Mouse (Mus musculus): Measurements from ENCODE around the gene Rasgrp4. TPM values are rescaled to one million over a fixed set of nuclear protein-coding genes. Genes with fewer than 3 reads are reported as not detected.

Rasgrp4 gene
- polyA plus RNA-seq, 1 experiment from 2014 or later, result 1.2 TPM

DNA sequence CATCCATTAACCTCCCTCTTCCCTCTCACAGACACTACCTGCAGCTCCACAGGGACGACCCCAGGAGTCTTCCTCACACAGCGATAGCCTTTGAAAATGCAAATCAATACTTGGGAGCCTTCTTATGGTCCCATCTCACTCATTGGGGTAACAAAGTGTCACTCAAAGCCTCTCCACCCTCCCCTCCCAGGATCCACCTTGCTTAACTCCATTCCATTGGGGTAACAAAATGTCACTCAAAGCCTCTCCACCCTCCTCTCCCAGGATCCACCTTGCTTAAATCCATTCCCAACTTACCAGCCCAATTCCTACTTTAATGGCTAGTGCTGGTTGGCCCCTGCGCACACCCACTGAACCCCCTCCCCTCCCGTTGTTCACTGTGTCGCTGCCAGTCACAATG lies 23.6 kb downstream of the Rasgrp4 start:
- H3K4me3 ChIP-seq (ENCODE audit: low read length), result no peak overlapping the region
- ATAC-seq, result no peak
- H3K9ac ChIP-seq (ENCODE audit: low read depth, low read length), result no peak overlapping the region
- no peak overlapping the region for H3K4me2 ChIP-seq (ENCODE audit: low read length)
- no peak overlapping the region for H3K27ac ChIP-seq (ENCODE audit: low read depth, low read length)
- H3K9me3 ChIP-seq (ENCODE audit: control insufficient read depth, low read length), result no peaks in the 10 kb centered on the region
- 3% methylated on average over 5 of the region's 5 CpGs for WGBS
- H3K27me3 ChIP-seq (replicated peaks; ENCODE audit: control insufficient read depth, insufficient read depth, low read length), result peaks cover 3% of the 10 kb centered on the region; the same call in 1 of the 2 replicates
- peaks cover 2% of the 10 kb centered on the region for H3K36me3 ChIP-seq (ENCODE audit: control insufficient read depth, insufficient read depth, low read length)
- H3K4me1 ChIP-seq (ENCODE audit: control insufficient read depth, insufficient read depth, low read depth, low read length), result peaks cover 9% of the 10 kb centered on the region

DNA sequence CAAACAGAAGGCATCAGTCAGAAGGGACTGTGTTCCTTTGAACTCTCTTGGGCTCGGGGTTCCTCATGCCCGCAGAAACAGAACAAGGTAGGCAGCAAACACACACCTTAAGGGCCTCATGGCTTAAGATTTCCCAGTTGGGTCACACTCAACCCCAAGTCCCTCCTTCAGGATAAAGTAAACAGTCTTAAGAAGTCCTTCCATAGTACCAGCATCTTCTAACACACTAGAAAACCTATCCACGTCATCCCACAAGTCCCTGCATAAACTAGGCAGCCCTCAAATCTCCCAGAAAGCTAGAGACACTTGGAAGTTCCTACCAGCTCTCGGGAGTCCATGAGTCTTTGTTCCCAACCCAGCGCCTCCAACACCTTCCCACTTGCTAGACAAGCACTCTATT lies 27.6 kb downstream of the Rasgrp4 start:
- H3K4me1 ChIP-seq (ENCODE audit: control insufficient read depth, insufficient read depth, low read depth, low read length), result no peaks in the 10 kb centered on the region; the same call in 1 of the 2 replicates
- no peak overlapping the region for H3K4me2 ChIP-seq (ENCODE audit: low read length)
- 89% methylated on average over 5 of the region's 5 CpGs for WGBS
- peaks cover 3% of the 10 kb centered on the region; the same call in 1 of the 2 replicates for H3K27me3 ChIP-seq (replicated peaks; ENCODE audit: control insufficient read depth, insufficient read depth, low read length)
- peaks cover 2% of the 10 kb centered on the region for H3K36me3 ChIP-seq (ENCODE audit: control insufficient read depth, insufficient read depth, low read length)
- no peak for ATAC-seq
- no peak overlapping the region for H3K4me3 ChIP-seq (ENCODE audit: low read length)
- no peak overlapping the region for H3K27ac ChIP-seq (ENCODE audit: low read depth, low read length)
- H3K9ac ChIP-seq (ENCODE audit: low read depth, low read length), result no peak overlapping the region
- no peaks in the 10 kb centered on the region for H3K9me3 ChIP-seq (ENCODE audit: control insufficient read depth, low read length)

DNA sequence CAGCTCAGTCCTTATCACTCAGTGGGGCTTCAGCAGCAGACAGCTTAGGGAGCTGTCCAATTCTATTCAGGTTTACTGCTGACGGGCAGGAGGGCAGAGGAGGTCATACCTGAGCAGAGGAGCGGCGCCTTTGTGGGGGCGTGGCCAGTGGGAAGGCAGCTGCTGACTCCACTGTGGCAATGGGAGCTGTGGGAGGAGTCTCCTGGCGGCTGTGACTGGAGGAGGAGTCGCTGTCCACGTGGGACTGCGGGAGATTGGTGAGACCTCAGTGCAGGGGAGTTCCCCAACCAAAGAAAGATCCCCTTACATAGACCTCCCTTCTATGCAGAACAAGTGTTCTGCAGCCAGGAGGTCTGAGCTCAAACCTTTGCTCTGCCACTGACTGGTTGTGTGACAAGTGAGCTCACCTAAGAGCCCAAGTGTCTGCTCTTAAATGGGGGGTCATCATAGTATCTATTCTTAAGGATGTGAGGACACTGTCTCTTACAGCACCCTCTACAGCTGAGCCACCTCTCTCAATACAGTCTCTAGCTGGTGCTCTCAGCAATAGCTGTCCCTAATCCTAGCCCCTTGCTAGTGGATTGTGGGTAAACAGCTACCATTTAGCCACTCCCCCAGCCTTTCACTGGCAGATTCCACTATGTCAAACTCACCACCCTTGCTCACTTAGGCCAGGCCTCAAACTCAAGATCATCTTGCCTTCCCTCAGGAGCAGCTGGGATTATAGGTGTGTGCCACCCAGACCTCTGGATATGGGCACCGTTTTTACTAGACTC lies 28.3 kb downstream of the Rasgrp4 start:
- Histone ChIP-seq H3K4me1 (ENCODE audit: control insufficient read depth, insufficient read depth, low read depth, low read length) (peaks cover 5% of the 10 kb centered on the region), H3K4me2 (ENCODE audit: low read length) (no peak overlapping the region), H3K36me3 (ENCODE audit: control insufficient read depth, insufficient read depth, low read length) (peaks cover 2% of the 10 kb centered on the region), H3K27ac (ENCODE audit: low read depth, low read length) (no peak overlapping the region), H3K4me3 (ENCODE audit: low read length) (no peak overlapping the region), H3K9ac (ENCODE audit: low read depth, low read length) (no peak overlapping the region), H3K9me3 (ENCODE audit: control insufficient read depth, low read length) (no peaks in the 10 kb centered on the region), H3K27me3 (replicated peaks; ENCODE audit: control insufficient read depth, insufficient read depth, low read length) (peaks cover 3% of the 10 kb centered on the region; the same call in 1 of the 2 replicates)
- WGBS, result 23% methylated on average over 9 of the region's 9 CpGs
- ATAC-seq, result no peak

DNA sequence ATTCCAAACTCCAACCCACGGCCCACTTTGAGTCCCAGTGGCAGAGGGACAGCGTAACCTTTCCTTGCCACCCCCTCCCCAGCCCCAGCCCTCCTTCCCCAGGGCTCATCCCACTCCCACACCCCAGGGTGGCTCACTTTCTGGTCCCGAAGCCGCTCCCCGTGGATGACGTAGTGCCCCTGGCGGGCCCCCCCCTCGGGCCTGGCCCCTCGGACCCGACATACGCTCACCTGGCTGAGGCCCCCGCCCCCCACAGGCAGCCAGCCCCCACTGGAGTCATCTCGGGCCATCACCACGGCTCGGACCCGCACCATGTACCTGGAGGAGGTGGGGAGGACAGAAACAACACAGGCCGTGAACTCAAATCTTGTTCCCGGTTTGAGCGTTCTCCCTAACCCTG lies 33.0 kb downstream of the Rasgrp4 start:
- no peaks in the 10 kb centered on the region for H3K36me3 ChIP-seq (ENCODE audit: control insufficient read depth, insufficient read depth, low read length)
- no peaks in the 10 kb centered on the region for H3K9me3 ChIP-seq (ENCODE audit: control insufficient read depth, low read length)
- peak overlapping the region; percentile 76 for H3K4me2 ChIP-seq (ENCODE audit: low read length)
- no peak for ATAC-seq
- H3K27ac ChIP-seq (ENCODE audit: low read depth, low read length), result no peak overlapping the region
- WGBS, result 18% methylated on average over 18 of the region's 19 CpGs
- H3K9ac ChIP-seq (ENCODE audit: low read depth, low read length), result peak overlapping the region; percentile 82
- peaks cover 27% of the 10 kb centered on the region for H3K4me1 ChIP-seq (ENCODE audit: control insufficient read depth, insufficient read depth, low read depth, low read length)
- peak overlapping the region; percentile 80 for H3K4me3 ChIP-seq (ENCODE audit: low read length)
- H3K27me3 ChIP-seq (replicated peaks; ENCODE audit: control insufficient read depth, insufficient read depth, low read length), result peaks cover 10% of the 10 kb centered on the region

DNA sequence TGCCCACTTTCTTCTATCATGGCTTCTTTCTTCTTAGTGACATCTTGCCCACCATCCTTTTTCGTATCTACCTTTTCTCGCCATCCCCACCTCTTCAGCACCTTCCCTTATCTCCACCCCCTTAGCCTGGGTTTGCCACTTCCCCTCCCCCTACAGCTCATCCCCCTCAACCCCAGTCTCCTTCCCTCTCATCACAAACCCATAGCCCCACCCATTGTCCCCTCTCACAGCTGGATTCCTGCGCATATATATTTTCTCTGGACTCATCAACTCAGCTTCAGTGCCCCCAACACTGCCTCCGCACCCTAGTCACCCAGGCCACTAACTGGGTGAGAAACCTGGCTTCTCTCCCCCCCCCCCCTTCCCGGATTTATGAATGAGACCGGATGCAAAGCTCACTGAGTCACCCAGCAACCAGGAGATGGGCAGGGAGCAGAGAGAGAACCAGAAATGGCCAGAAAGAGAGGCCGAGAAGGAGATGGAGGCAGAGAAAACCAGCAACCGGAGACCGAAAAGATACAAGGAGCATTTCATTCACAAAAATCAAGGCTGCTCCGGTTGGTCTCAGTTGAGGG lies 33.6 kb downstream of the Rasgrp4 start:
- no peak for ATAC-seq
- 4% methylated on average over 10 of the region's 10 CpGs for WGBS

DNA sequence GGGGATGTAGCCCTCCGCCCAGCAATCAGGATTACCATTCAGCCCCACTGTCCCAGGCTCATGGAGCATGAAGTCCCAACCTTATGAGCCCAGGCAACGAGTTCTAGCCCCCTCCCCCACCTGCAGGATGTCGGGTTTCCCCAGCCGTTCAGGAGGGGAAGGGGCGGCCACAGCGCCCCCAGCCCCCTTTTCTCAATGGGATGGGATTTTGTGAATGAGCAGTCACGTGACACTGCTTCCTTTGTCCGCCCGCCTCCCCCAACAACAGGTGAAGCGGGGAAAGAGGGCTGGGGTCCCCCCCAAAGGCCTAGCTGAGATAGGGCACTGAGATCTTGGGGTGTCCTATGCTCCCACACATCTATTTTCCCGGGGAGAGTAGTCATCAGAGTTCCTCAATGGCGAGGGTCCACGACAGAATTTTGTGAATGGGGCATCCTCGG lies 34.2 kb downstream of the Rasgrp4 start:
- peaks cover 27% of the 10 kb centered on the region for H3K4me1 ChIP-seq (ENCODE audit: control insufficient read depth, insufficient read depth, low read depth, low read length)
- peaks cover 21% of the 10 kb centered on the region for H3K27me3 ChIP-seq (replicated peaks; ENCODE audit: control insufficient read depth, insufficient read depth, low read length)
- H3K4me2 ChIP-seq (ENCODE audit: low read length), result peak overlapping the region; percentile 76
- ATAC-seq, result peak; percentile 6
- H3K9me3 ChIP-seq (ENCODE audit: control insufficient read depth, low read length), result no peaks in the 10 kb centered on the region
- H3K9ac ChIP-seq (ENCODE audit: low read depth, low read length), result peak overlapping the region; percentile 82
- peak overlapping the region; percentile 90 for H3K27ac ChIP-seq (ENCODE audit: low read depth, low read length)
- peak overlapping the region; percentile 80 for H3K4me3 ChIP-seq (ENCODE audit: low read length)
- 0% methylated on average over 14 of the region's 14 CpGs for WGBS
- peaks cover 7% of the 10 kb centered on the region for H3K36me3 ChIP-seq (ENCODE audit: control insufficient read depth, insufficient read depth, low read length)

More for the DNA sequence above, 33.6 kb downstream of the Rasgrp4 start:
- Histone ChIP-seq H3K4me2 (ENCODE audit: low read length) (peak overlapping the region; percentile 76), H3K4me3 (ENCODE audit: low read length) (peak overlapping the region; percentile 80), H3K9me3 (ENCODE audit: control insufficient read depth, low read length) (no peaks in the 10 kb centered on the region), H3K9ac (ENCODE audit: low read depth, low read length) (peak overlapping the region; percentile 82), H3K27me3 (replicated peaks; ENCODE audit: control insufficient read depth, insufficient read depth, low read length) (peaks cover 15% of the 10 kb centered on the region), H3K27ac (ENCODE audit: low read depth, low read length) (peak overlapping the region; percentile 90), H3K4me1 (ENCODE audit: control insufficient read depth, insufficient read depth, low read depth, low read length) (peaks cover 27% of the 10 kb centered on the region), H3K36me3 (ENCODE audit: control insufficient read depth, insufficient read depth, low read length) (peaks cover under 1% of the 10 kb centered on the region)

DNA sequence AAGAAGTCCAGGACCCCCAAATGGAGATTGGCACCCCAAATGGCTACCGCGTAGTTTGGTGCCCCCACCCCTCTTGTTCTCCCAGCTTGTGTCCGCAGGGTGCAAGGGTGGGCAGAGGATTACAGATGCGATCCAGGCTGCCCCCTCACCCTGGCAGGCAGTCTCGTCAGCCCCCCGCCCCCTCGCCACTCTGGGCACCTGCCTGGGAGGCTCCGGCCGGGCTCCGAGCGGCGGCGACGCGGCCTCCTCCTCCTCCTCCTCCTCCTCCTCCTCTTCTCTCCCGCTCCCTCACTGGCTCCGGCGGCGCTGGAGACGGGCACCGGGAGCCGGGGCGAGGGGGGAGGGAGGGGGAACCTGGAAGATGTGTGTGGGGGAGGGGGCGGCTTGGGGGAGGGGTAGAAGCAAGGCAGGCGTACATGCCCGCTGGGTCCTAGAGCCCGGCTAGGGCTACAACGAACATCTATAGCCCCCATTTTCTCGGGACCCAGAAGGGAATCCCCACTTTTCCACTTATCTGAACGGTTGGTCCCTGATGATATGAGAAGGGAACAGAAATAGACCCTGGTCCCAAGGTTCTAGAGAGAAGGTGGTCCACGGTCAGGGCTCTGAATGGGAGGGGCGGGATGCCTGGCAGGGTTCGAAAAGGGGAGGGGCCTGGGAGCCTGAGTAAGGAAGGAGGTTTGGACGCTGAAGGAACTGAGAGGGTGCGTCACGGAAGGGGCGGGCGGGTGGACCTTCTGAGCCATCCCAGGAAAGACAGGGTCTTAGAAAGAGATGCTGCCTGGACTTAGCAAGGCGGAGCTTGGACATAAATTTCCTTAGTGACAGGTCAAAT lies 34.8 kb downstream of the Rasgrp4 start:
- peak; percentile 87 for ATAC-seq
- Histone ChIP-seq H3K9ac (ENCODE audit: low read depth, low read length) (peak overlapping the region; percentile 82), H3K9me3 (ENCODE audit: control insufficient read depth, low read length) (no peaks in the 10 kb centered on the region), H3K4me1 (ENCODE audit: control insufficient read depth, insufficient read depth, low read depth, low read length) (peaks cover 27% of the 10 kb centered on the region), H3K27me3 (replicated peaks; ENCODE audit: control insufficient read depth, insufficient read depth, low read length) (peaks cover 25% of the 10 kb centered on the region), H3K36me3 (ENCODE audit: control insufficient read depth, insufficient read depth, low read length) (peaks cover 11% of the 10 kb centered on the region), H3K27ac (ENCODE audit: low read depth, low read length) (peak overlapping the region; percentile 90), H3K4me3 (ENCODE audit: low read length) (peak overlapping the region; percentile 80), H3K4me2 (ENCODE audit: low read length) (peak overlapping the region; percentile 76)
- under 1% methylated on average over 28 of the region's 39 CpGs for WGBS

DNA sequence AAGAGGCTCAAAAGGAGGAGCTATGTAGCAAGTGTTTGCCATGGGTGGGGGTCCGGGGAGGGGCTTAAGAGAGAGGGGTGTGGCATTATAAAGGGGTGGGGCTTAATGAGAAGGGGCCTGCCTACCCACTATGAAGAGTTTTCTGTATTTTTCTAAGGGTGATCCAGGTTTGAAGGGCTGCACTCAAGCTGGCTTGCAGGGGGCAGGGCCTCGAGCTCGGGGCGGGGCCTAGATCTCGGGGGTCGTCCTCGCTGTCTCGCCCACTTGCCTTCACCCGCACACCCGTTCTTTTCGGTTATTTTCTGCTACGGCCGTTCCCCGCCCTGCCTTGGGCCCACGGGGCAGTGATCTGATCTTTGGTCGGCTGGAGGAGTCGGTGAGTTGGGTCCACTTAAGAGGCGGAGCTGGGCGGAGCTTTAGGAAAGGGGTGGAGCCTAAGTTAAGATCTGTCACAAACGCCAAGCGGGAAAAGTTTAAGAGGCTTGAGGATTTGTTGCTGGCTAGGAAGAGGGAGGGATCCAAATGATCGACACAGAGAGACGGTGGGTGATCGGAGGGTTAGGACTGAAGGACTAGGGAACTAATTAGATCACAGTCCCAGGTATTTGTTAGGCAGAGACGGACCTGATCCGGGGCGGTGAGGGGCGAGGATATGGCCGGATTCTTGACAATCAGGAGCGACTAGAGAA lies 35.6 kb downstream of the Rasgrp4 start, which contains the start of the genes Ggn and Spred3:
Gene Ggn (plus strand): TSS at position 145 of the 689 bp plus-strand sequence.
Gene Spred3 (minus strand): TSS at position 346 of the 689 bp plus-strand sequence.
- Histone ChIP-seq H3K9ac (ENCODE audit: low read depth, low read length) (peak within 1 kb of the TSS; percentile 82), H3K27ac (ENCODE audit: low read depth, low read length) (peak within 1 kb of the TSS; percentile 90), H3K4me3 (ENCODE audit: low read length) (peak within 1 kb of the TSS; percentile 80), H3K27me3 (replicated peaks; ENCODE audit: control insufficient read depth, insufficient read depth, low read length) (peaks cover 28% of the 10 kb centered on the region), H3K9me3 (ENCODE audit: control insufficient read depth, low read length) (no peaks in the 10 kb centered on the region), H3K4me2 (ENCODE audit: low read length) (peak within 1 kb of the TSS; percentile 76), H3K4me1 (ENCODE audit: control insufficient read depth, insufficient read depth, low read depth, low read length) (peaks cover 27% of the 10 kb centered on the region), H3K36me3 (ENCODE audit: control insufficient read depth, insufficient read depth, low read length) (peaks cover 16% of the 10 kb centered on the region)
- under 1% methylated on average over 30 of the region's 30 CpGs for WGBS
- peak; percentile 74 for ATAC-seq
